Mouse (Mus musculus): Measurements from ENCODE around the gene Dgkz. TPM values are rescaled to one million over a fixed set of nuclear protein-coding genes. Genes with fewer than 3 reads are reported as not detected.
A peak's percentile ranks its signal among the peaks of the same experiment; 100 is the strongest.

Dgkz gene
- polyA plus RNA-seq, 1 experiment from 2014 or later, result 33.6 TPM

GRCm38 (mm10) chr2:91980245-91980644 is 4.6 kb upstream of the Dgkz start:
- H3K27ac ChIP-seq (ENCODE audit: low read length), result no peak overlapping the region
- no peak for ATAC-seq
- WGBS, result 6% methylated on average over 4 of the region's 4 CpGs

GRCm38 (mm10) chr2:91978547-91978946 is 2.9 kb upstream of the Dgkz start:
- Histone ChIP-seq H3K4me2 (ENCODE audit: low read length) (no peak overlapping the region), H3K9ac (replicated peaks; ENCODE audit: low read depth, low read length) (no peak overlapping the region), H3K27me3 (replicated peaks; ENCODE audit: control insufficient read depth, insufficient read depth, low read length) (peaks cover 22% of the 10 kb centered on the region), H3K4me1 (replicated peaks; ENCODE audit: control insufficient read depth, insufficient read depth, low read length) (peaks cover 21% of the 10 kb centered on the region), H3K27ac (ENCODE audit: low read length) (no peak overlapping the region), H3K4me3 (replicated peaks; ENCODE audit: low read length) (no peak overlapping the region), H3K36me3 (ENCODE audit: control insufficient read depth, insufficient read depth) (no peaks in the 10 kb centered on the region), H3K9me3 (ENCODE audit: control insufficient read depth, low read length) (no peaks in the 10 kb centered on the region)
- no peak; the same call in 1 of the 2 replicates for ATAC-seq
- 6% methylated on average over 2 of the region's 2 CpGs for WGBS

More at GRCm38 (mm10) chr2:91980245-91980644, 4.6 kb upstream of the Dgkz start:
- Histone ChIP-seq H3K27me3 (replicated peaks; ENCODE audit: control insufficient read depth, insufficient read depth, low read length) (peaks cover 13% of the 10 kb centered on the region), H3K9me3 (ENCODE audit: control insufficient read depth, low read length) (no peaks in the 10 kb centered on the region), H3K4me1 (replicated peaks; ENCODE audit: control insufficient read depth, insufficient read depth, low read length) (peaks cover 26% of the 10 kb centered on the region), H3K4me2 (ENCODE audit: low read length) (no peak overlapping the region), H3K4me3 (replicated peaks; ENCODE audit: low read length) (no peak overlapping the region), H3K36me3 (ENCODE audit: control insufficient read depth, insufficient read depth) (no peaks in the 10 kb centered on the region), H3K9ac (replicated peaks; ENCODE audit: low read depth, low read length) (no peak overlapping the region)

GRCm38 (mm10) chr2:91977960-91978359 is 2.3 kb upstream of the Dgkz start:
- no peak overlapping the region for H3K9ac ChIP-seq (replicated peaks; ENCODE audit: low read depth, low read length)
- 83% methylated on average over 4 of the region's 4 CpGs for WGBS
- no peak for ATAC-seq
- peaks cover 22% of the 10 kb centered on the region for H3K27me3 ChIP-seq (replicated peaks; ENCODE audit: control insufficient read depth, insufficient read depth, low read length)
- no peak overlapping the region for H3K27ac ChIP-seq (ENCODE audit: low read length)
- no peaks in the 10 kb centered on the region for H3K9me3 ChIP-seq (ENCODE audit: control insufficient read depth, low read length)
- no peak overlapping the region for H3K4me2 ChIP-seq (ENCODE audit: low read length)
- H3K4me1 ChIP-seq (replicated peaks; ENCODE audit: control insufficient read depth, insufficient read depth, low read length), result peaks cover 21% of the 10 kb centered on the region
- no peaks in the 10 kb centered on the region for H3K36me3 ChIP-seq (ENCODE audit: control insufficient read depth, insufficient read depth)
- H3K4me3 ChIP-seq (replicated peaks; ENCODE audit: low read length), result no peak overlapping the region

GRCm38 (mm10) chr2:91973416-91974135 is 2.1 kb downstream of the Dgkz start:
- no peak overlapping the region for H3K27ac ChIP-seq (ENCODE audit: low read length)
- peaks cover 36% of the 10 kb centered on the region for H3K4me1 ChIP-seq (replicated peaks; ENCODE audit: control insufficient read depth, insufficient read depth, low read length)
- H3K9me3 ChIP-seq (ENCODE audit: control insufficient read depth, low read length), result no peaks in the 10 kb centered on the region
- H3K4me2 ChIP-seq (ENCODE audit: low read length), result peak overlapping the region; percentile 17
- no peak overlapping the region for H3K9ac ChIP-seq (replicated peaks; ENCODE audit: low read depth, low read length)
- H3K36me3 ChIP-seq (ENCODE audit: control insufficient read depth, insufficient read depth), result no peaks in the 10 kb centered on the region
- 22% methylated on average over 7 of the region's 7 CpGs for WGBS
- no peak overlapping the region for H3K4me3 ChIP-seq (replicated peaks; ENCODE audit: low read length)
- ATAC-seq, result no peak
- H3K27me3 ChIP-seq (replicated peaks; ENCODE audit: control insufficient read depth, insufficient read depth, low read length), result peaks cover 22% of the 10 kb centered on the region

GRCm38 (mm10) chr2:91972121-91972566 is 3.5 kb downstream of the Dgkz start:
- H3K27me3 ChIP-seq (replicated peaks; ENCODE audit: control insufficient read depth, insufficient read depth, low read length), result peaks cover 21% of the 10 kb centered on the region
- peaks cover 33% of the 10 kb centered on the region for H3K4me1 ChIP-seq (replicated peaks; ENCODE audit: control insufficient read depth, insufficient read depth, low read length)
- H3K4me3 ChIP-seq (replicated peaks; ENCODE audit: low read length), result no peak overlapping the region
- no peak overlapping the region for H3K9ac ChIP-seq (replicated peaks; ENCODE audit: low read depth, low read length)
- H3K27ac ChIP-seq (ENCODE audit: low read length), result no peak overlapping the region; the same call in 1 of the 2 replicates
- H3K4me2 ChIP-seq (ENCODE audit: low read length), result peak overlapping the region; percentile 43
- WGBS, result 40% methylated on average over 13 of the region's 13 CpGs
- H3K36me3 ChIP-seq (ENCODE audit: control insufficient read depth, insufficient read depth), result no peaks in the 10 kb centered on the region
- ATAC-seq, result no peak
- H3K9me3 ChIP-seq (ENCODE audit: control insufficient read depth, low read length), result no peaks in the 10 kb centered on the region

GRCm38 (mm10) chr2:91971231-91972097 is 4.2 kb downstream of the Dgkz start:
- ATAC-seq, result peak; percentile 77
- peak overlapping the region; percentile 43 for H3K4me2 ChIP-seq (ENCODE audit: low read length)
- H3K9me3 ChIP-seq (ENCODE audit: control insufficient read depth, low read length), result no peaks in the 10 kb centered on the region
- H3K36me3 ChIP-seq (ENCODE audit: control insufficient read depth, insufficient read depth), result no peaks in the 10 kb centered on the region
- H3K9ac ChIP-seq (replicated peaks; ENCODE audit: low read depth, low read length), result peak overlapping the region; percentile 43
- WGBS, result 7% methylated on average over 20 of the region's 21 CpGs
- peak overlapping the region; percentile 7; the same call in 1 of the 2 replicates for H3K4me3 ChIP-seq (replicated peaks; ENCODE audit: low read length)
- H3K27ac ChIP-seq (ENCODE audit: low read length), result peak overlapping the region; percentile 81
- peaks cover 14% of the 10 kb centered on the region for H3K27me3 ChIP-seq (replicated peaks; ENCODE audit: control insufficient read depth, insufficient read depth, low read length)
- peaks cover 33% of the 10 kb centered on the region for H3K4me1 ChIP-seq (replicated peaks; ENCODE audit: control insufficient read depth, insufficient read depth, low read length)

GRCm38 (mm10) chr2:91967962-91968361 is 7.7 kb downstream of the Dgkz start:
- H3K4me2 ChIP-seq (ENCODE audit: low read length), result no peak overlapping the region
- ATAC-seq, result no peak
- H3K27ac ChIP-seq (ENCODE audit: low read length), result no peak overlapping the region
- H3K9ac ChIP-seq (replicated peaks; ENCODE audit: low read depth, low read length), result no peak overlapping the region
- H3K4me3 ChIP-seq (replicated peaks; ENCODE audit: low read length), result no peak overlapping the region
- H3K27me3 ChIP-seq (replicated peaks; ENCODE audit: control insufficient read depth, insufficient read depth, low read length), result no peaks in the 10 kb centered on the region
- H3K4me1 ChIP-seq (replicated peaks; ENCODE audit: control insufficient read depth, insufficient read depth, low read length), result peaks cover 19% of the 10 kb centered on the region
- H3K9me3 ChIP-seq (ENCODE audit: control insufficient read depth, low read length), result no peaks in the 10 kb centered on the region
- no peaks in the 10 kb centered on the region for H3K36me3 ChIP-seq (ENCODE audit: control insufficient read depth, insufficient read depth)
- 73% methylated on average over 11 of the region's 11 CpGs for WGBS

- ATAC-seq, result no peak
Observed at GRCm38 (mm10) chr2:91966367-91966766, 9.3 kb downstream of the Dgkz start.

GRCm38 (mm10) chr2:91965417-91965816 is 10.2 kb downstream of the Dgkz start:
- H3K4me1 ChIP-seq (replicated peaks; ENCODE audit: control insufficient read depth, insufficient read depth, low read length), result peaks cover 13% of the 10 kb centered on the region
- H3K36me3 ChIP-seq (ENCODE audit: control insufficient read depth, insufficient read depth), result no peaks in the 10 kb centered on the region
- H3K27me3 ChIP-seq (replicated peaks; ENCODE audit: control insufficient read depth, insufficient read depth, low read length), result no peaks in the 10 kb centered on the region
- 21% methylated on average over 20 of the region's 20 CpGs for WGBS
- no peak overlapping the region for H3K27ac ChIP-seq (ENCODE audit: low read length)
- peak overlapping the region; percentile 19 for H3K4me2 ChIP-seq (ENCODE audit: low read length)
- H3K9me3 ChIP-seq (ENCODE audit: control insufficient read depth, low read length), result no peaks in the 10 kb centered on the region
- H3K9ac ChIP-seq (replicated peaks; ENCODE audit: low read depth, low read length), result no peak overlapping the region
- no peak overlapping the region; the same call in 1 of the 2 replicates for H3K4me3 ChIP-seq (replicated peaks; ENCODE audit: low read length)
- no peak for ATAC-seq

More at GRCm38 (mm10) chr2:91966367-91966766, 9.3 kb downstream of the Dgkz start:
- H3K9me3 ChIP-seq (ENCODE audit: control insufficient read depth, low read length), result no peaks in the 10 kb centered on the region
- 88% methylated on average over 5 of the region's 5 CpGs for WGBS
- no peak overlapping the region for H3K4me3 ChIP-seq (replicated peaks; ENCODE audit: low read length)
- H3K27ac ChIP-seq (ENCODE audit: low read length), result no peak overlapping the region
- H3K27me3 ChIP-seq (replicated peaks; ENCODE audit: control insufficient read depth, insufficient read depth, low read length), result no peaks in the 10 kb centered on the region
- no peak overlapping the region for H3K9ac ChIP-seq (replicated peaks; ENCODE audit: low read depth, low read length)
- peaks cover 21% of the 10 kb centered on the region for H3K4me1 ChIP-seq (replicated peaks; ENCODE audit: control insufficient read depth, insufficient read depth, low read length)
- H3K4me2 ChIP-seq (ENCODE audit: low read length), result no peak overlapping the region
- no peaks in the 10 kb centered on the region for H3K36me3 ChIP-seq (ENCODE audit: control insufficient read depth, insufficient read depth)

Data from forebrain, embryonic 16.5 days (tissue).